Comparison of ENCODE assay signal across 22 mouse cellular contexts in the genomic region with DNA sequence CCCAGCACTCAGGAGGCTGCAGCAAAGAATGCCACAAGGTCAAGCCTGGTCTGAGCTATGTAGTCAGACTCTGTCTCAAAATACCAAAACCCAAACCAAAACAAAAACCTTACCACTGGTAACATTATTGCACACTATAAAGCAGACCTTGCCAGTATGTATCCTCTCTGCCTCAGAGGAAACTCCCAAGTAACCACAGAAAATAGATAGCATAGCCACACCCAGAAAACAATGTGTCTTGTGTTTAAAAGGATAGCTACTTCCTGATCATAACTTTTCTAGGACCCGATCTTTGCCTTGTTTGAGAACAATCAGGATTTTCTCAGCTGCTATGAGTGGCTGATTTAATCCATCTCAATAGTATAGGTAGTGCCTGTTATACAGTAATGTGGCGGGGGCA. TPM values are rescaled to one million over a fixed set of nuclear protein-coding genes. Genes with fewer than 3 reads are reported as not detected.
DNase-seq lines count a peak whose midpoint lies in the region; ATAC-seq lines count a peak whose summit lies in the region.
"Had no signal": no experiment of that assay in that cellular context is flagged by ENCODE, and none has a peak within 500 bp of the region (broad histone marks: within the 10 kb centered on the region; RNA-seq: fewer than 3 reads in every experiment).

No protein-coding gene starts in this region.

- intact Hi-C loops in heart, postnatal 36 days (cut with DNase I): no loop called here

- no peaks in the 10 kb centered on the region for H3K27me3 ChIP-seq in forebrain, embryonic 13.5 days
- H3K27me3 ChIP-seq in limb, embryonic 10.5 days (ENCODE audit: low read depth, poor library complexity, severe bottlenecking): no peaks in the 10 kb centered on the region; the same call in 1 of the 2 replicates
- H3K27me3 ChIP-seq: midbrain, embryonic 13.5 days; neural tube, embryonic 15.5 days; Patski had no signal

- DNase-seq in 416B (ENCODE audit: low read depth): peak; percentile 42
- DNase-seq in CD8-positive naive resting alpha-beta T cell, adult 2 months (ENCODE audit: low read depth in 2 of 2, low spot score in 2 of 2): peak; percentile 3 to 17
- DNase-seq in induced T-regulatory cell, adult 2 months (ENCODE audit: low read depth): peak; percentile 75
- DNase-seq in naive thymus-derived CD4-positive, alpha-beta T cell, adult 2 months (ENCODE audit: low read depth): peak; percentile 67
- no peak for DNase-seq in heart, postnatal 36 days
- DNase-seq in limb, embryonic 10.5 days (ENCODE audit: low spot score): no peak
- no peak for DNase-seq in cerebellum, adult 8-10 months
- DNase-seq: adrenal gland, postnatal 36 days; cerebellum, adult 9-10 months; heart, adult 18-20 months; kidney, adult 2 months; kidney, postnatal 36 days; liver; lung, adult 18-20 months; lung, postnatal 36 days; thymus, postnatal 14 days had no signal

- H3K4me2 ChIP-seq in forebrain, embryonic 13.5 days: no peak overlapping the region
- H3K4me2 ChIP-seq: midbrain, embryonic 13.5 days; neural tube, embryonic 15.5 days had no signal

- H3K4me3 ChIP-seq in forebrain, embryonic 13.5 days: no peak overlapping the region
- no peak overlapping the region for H3K4me3 ChIP-seq in limb, embryonic 10.5 days
- H3K4me3 ChIP-seq: heart, embryonic 15.5 days; midbrain, embryonic 13.5 days; neural tube, embryonic 15.5 days had no signal

- H3K9me3 ChIP-seq in forebrain, embryonic 13.5 days (replicated peaks): no peaks in the 10 kb centered on the region
- no peaks in the 10 kb centered on the region for H3K9me3 ChIP-seq in limb, embryonic 10.5 days (replicated peaks)
- H3K9me3 ChIP-seq: heart, embryonic 15.5 days; midbrain, embryonic 13.5 days; neural tube, embryonic 15.5 days had no signal

- peaks cover 11% of the 10 kb centered on the region for H3K4me1 ChIP-seq in forebrain, embryonic 13.5 days
- peaks cover 10% of the 10 kb centered on the region for H3K4me1 ChIP-seq in limb, embryonic 10.5 days

- no peak for ATAC-seq in forebrain, embryonic 13.5 days
- ATAC-seq: forebrain, embryonic 14.5 days; midbrain, embryonic 13.5 days; Patski had no signal

- WGBS in forebrain, embryonic 13.5 days: 80% methylated on average over 2 of the region's 2 CpGs
- WGBS in limb, embryonic 10.5 days: 90% methylated on average over 2 of the region's 2 CpGs

- no peaks in the 10 kb centered on the region for H3K36me3 ChIP-seq in forebrain, embryonic 13.5 days (ENCODE audit: poor library complexity, severe bottlenecking)
- H3K36me3 ChIP-seq in limb, embryonic 10.5 days: no peaks in the 10 kb centered on the region
- H3K36me3 ChIP-seq: heart, embryonic 15.5 days; midbrain, embryonic 13.5 days; neural tube, embryonic 15.5 days had no signal

- no peak overlapping the region for H3K9ac ChIP-seq in forebrain, embryonic 13.5 days
- H3K9ac ChIP-seq: heart, embryonic 15.5 days; midbrain, embryonic 13.5 days; neural tube, embryonic 15.5 days had no signal

- H3K27ac ChIP-seq in forebrain, embryonic 13.5 days: no peak overlapping the region
- H3K27ac ChIP-seq in limb, embryonic 10.5 days: no peak overlapping the region
- H3K27ac ChIP-seq: heart, embryonic 15.5 days; midbrain, embryonic 13.5 days; neural tube, embryonic 15.5 days had no signal

RNA-seq across cellular contexts. Expression of a gene that starts 4.3 kb away (rescaled TPM):
- 0.88 and 1.2 TPM in 2 replicates for polyA plus RNA-seq in forebrain, embryonic 13.5 days (2015; fragmentation: Nextera tagmentation; extraction: Ambion mirVana)
- under 1 TPM in 1 of 2 experiments, not detected in 1; 0.56 TPM for total RNA-seq in heart, postnatal 36 days (2021)
- polyA plus RNA-seq in limb, embryonic 10.5 days (2016; fragmentation: Nextera tagmentation; extraction: Ambion mirVana): 0.23 and 0.31 TPM in 2 replicates
- polyA plus RNA-seq: Patski had no signal

Comparison
In these comparisons a context has a peak if more than half of its experiments do, and no peak if none do; other contexts are left out.
1. DNase-seq: peak in 416B (single experiment), CD8-positive naive resting alpha-beta T cell, adult 2 months (2 of 2), induced T-regulatory cell, adult 2 months (single experiment) and naive thymus-derived CD4-positive, alpha-beta T cell, adult 2 months (single experiment); none in heart, postnatal 36 days (0 of 2), limb, embryonic 10.5 days (single experiment) and cerebellum, adult 8-10 months (single experiment).